Mouse (Mus musculus) urinary bladder, postnatal 10 days (tissue): ENCODE data around the gene Frs2.
A peak's percentile ranks its signal among the peaks of the same experiment; 100 is the strongest.

Experiments
- DNase-seq: peaks from one replicate; pipeline ENCODE4 v3.0.0; 2022; ENCODE audit warnings: low spot score

The Frs2 gene

GRCm38 (mm10) chr10:117148361-117149003 lies at the start of gene Frs2:
Gene Frs2 (minus strand): TSS chr10:117148534.
- DNase-seq, result peak; percentile 78

GRCm38 (mm10) chr10:117196696-117197095 lies 48.4 kb upstream of the Frs2 start:
- no peak for DNase-seq

DNA sequence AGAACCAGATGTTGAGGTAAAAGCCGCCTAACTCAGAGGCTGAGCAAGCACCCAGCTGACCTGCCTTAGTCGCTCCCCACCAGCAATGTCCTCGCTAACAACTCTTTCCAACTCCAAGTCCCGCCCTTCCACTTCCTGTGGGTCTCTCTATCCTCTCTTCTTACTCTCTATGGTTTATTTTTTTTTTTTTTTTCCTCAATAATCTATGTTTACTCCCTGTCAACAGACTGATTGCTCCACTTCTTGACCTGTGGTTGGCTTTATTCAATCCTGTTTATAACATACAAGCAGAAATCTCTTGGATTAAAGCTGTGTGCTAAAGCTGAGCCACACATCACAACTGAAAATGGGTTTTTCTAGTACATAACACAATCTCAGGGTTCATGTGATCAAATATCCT lies 47.4 kb upstream of the Frs2 start:
- no peak for DNase-seq

DNA sequence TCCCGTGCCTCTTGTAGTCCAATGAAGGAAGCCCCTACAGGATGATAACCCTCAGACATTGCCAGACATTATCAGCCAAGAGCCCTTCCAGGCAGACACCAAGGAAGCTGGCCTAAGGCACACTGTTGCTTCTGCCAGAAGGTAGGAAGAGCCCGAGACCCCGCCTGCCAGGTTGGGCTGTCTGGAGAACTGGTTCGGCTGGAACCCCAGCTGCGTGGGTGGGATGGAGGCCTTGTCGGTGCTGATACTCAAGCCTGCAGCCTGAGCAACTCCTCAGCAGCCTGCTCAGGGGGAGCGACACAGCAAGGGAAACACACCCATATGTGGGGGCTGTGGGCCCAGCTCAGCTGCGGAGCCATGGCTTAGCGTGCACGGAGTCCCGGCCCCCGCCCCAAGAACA lies 46.7 kb upstream of the Frs2 start:
- no peak for DNase-seq

DNA sequence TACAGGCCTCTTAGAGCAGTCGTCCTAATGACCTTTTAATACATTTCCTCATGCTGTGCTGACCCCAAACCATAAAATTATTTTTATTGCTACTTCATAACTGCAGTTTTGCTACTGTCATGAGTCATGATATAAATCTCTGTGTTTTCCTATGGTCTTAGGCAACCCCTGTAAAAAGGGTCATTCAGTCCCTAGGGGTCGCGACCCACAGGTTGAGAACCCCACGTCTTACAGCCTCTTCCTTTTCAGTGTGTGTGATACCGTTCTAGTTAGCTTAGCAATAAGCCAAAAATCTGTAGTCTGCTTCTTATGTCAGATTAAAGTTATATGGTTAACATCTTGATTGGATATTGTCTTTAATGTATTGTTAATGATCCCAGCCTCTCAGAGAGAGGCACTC lies 45.0 kb upstream of the Frs2 start:
- no peak for DNase-seq

DNA sequence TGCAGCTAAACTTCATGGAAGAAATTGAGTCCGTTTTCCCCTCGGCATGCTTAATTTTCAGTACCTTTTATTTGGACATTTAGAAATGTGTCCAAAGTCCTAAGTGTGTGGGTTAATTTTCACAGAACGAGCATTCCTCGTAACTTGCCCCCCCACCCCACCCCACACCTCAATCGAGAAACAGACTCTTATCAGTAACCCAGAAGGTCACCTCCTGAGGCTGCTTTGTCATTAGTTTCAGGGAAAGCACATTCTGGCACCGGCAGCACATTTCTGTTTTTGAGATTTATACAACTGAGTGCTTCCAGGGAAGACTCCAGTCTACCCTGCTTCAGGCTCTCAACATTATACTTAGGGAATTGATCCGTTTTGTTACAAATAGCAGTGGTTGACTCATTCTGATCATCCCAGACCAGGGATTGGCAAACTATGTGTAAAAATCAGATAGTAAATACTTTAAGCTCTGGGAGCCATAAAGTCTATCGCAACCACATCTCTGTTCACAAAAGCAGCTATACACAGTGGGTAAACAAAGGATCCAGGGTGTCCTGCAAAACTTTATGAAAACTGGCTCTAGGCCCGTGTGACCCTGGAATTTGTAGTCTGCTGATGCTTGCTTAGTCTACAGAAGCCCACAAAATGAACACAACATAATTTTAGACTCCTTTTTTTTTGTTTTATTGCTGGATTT lies 37.2 kb upstream of the Frs2 start:
- no peak for DNase-seq

DNA sequence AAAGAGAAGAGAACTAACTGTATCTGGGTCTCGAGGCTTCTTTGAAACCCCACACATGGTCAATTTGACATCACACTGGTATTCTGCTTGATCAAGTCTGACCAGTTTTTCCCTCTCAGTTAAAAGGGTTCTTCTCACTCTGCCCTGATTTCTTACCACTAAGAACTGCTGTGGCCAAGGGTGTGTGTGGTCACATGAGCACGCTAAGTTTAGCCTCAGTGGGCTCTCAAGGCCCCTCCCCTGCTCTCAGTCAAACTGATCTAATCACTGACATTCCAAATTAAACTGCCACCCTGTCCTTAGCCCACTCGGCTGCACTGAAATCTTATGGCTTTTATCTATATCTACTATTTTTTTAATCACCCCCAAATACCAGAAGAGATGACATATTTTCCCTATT lies 32.8 kb upstream of the Frs2 start:
- no peak for DNase-seq

DNA sequence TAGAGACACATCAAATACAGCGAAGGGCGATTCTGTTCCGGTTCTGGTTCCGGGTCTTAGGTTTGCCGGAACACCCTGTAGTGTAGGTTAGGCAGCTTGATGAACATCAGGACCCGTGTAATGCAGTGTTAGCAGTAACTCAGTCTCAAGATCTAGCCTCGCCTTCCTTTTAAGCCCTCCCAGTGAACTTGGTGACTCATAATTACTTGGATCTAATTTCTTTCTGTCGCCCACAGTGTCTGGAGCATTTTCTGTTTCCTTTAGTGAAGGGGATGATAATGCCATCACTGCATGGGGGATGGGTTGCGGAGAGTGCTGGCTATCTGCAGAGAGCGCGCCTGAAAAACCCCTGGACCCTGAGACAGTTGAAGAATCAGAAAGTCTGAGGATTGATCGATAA lies 26.3 kb upstream of the Frs2 start:
- no peak for DNase-seq

- DNase-seq, result no peak
Measured at GRCm38 (mm10) chr10:117173566-117174438, 25.5 kb upstream of the Frs2 start.

GRCm38 (mm10) chr10:117173111-117173510 lies 24.8 kb upstream of the Frs2 start:
- DNase-seq, result no peak

DNA sequence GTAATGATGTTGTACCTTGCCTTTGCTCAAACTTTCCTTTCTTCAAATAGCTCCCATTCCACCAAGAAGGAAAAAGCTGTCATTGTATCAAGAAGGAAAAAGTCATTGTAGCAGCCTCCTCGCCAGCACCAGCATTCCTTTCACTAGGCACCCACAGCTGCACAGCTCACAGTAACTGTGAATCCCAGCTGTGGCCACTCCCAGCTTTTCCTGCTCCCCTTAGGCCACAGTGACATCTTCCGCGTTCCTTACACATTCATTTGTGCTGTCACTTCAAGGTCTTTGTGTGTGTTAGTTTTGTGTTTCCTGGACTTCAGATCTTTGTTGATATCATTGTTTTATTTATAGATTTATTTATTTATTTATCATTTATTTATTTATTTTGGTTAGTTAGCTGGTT lies 23.7 kb upstream of the Frs2 start:
- DNase-seq, result no peak

- DNase-seq, result no peak
Measured at GRCm38 (mm10) chr10:117166785-117167425, 18.6 kb upstream of the Frs2 start.

- DNase-seq, result no peak
Measured at GRCm38 (mm10) chr10:117162662-117163061, 14.3 kb upstream of the Frs2 start.

GRCm38 (mm10) chr10:117160099-117160498 lies 11.8 kb upstream of the Frs2 start:
- DNase-seq, result no peak

GRCm38 (mm10) chr10:117152247-117152646 lies 3.9 kb upstream of the Frs2 start:
- no peak for DNase-seq

DNA sequence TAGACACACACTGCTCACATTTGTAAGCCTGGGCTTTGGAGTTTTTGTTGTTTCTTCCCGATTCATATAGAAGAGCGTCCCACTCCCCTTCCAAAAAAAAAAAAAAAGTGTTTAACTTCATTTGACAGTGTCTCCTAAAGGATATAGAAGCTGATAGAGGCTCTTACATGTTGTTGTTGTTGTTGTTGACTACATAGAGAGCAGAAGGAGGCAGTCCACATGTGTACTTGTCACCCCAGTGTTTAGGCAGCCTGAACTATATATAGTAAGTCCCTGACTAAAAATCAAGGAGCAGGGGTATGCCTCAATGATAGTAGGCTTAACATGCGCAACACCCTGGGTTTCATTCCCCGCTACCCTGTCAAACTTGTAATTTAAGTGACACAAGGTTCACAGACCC lies 3.3 kb upstream of the Frs2 start:
- no peak for DNase-seq

GRCm38 (mm10) chr10:117151241-117151640 lies 2.9 kb upstream of the Frs2 start:
- DNase-seq, result no peak

DNA sequence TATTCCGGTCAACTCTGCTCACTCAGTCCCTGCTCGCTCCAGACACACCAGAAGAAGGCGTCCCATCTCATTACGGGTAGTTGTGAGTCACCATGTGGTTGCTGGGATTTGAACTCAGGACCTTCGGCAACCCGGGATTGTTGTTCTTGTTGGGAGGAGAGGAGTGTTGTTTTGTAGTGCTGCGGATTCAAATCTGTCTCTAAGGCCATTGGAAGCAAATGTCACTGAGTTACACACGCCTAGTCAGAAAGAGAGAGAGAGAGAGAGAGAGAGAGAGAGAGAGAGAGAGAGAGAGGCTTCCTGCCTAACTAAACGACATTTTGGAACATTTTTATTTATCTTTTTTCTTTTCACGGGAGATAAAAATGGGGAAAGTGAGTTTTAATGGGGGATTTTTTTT lies 2.4 kb upstream of the Frs2 start:
- DNase-seq, result no peak

DNA sequence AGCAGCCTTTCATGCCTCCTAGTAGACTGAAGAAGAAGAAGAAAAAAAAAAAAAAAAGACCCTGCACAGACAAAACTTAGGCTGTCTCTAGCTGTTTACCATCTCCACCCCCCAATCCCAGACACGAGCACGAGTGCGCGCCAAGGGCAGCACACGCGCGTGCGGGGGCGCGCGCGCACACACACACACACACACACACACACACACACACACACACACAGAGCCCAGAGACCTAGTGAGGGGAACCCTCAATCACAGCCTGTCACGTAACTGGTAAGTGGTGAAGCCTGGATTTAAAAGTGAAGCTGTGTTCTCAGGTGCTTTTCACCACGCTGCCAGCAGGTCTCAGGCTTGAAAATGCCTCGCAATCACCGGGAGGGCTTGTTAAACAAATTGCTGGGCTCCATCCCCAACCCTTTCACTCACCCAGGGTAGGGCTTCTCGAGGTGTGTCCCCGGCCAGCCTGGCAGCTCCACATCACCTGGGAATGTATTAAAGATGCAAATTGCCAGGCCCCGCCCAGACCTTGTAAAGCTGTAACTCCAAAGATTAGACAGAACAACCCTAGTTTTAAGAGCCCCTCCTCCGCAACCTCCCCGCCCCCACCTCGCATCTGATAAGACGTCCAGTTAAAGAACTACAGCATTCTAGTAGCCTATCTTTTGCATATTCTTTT lies 1.7 kb upstream of the Frs2 start:
- DNase-seq, result no peak

- no peak for DNase-seq
Measured at GRCm38 (mm10) chr10:117149241-117149640, 907 bp upstream of the Frs2 start.

DNA sequence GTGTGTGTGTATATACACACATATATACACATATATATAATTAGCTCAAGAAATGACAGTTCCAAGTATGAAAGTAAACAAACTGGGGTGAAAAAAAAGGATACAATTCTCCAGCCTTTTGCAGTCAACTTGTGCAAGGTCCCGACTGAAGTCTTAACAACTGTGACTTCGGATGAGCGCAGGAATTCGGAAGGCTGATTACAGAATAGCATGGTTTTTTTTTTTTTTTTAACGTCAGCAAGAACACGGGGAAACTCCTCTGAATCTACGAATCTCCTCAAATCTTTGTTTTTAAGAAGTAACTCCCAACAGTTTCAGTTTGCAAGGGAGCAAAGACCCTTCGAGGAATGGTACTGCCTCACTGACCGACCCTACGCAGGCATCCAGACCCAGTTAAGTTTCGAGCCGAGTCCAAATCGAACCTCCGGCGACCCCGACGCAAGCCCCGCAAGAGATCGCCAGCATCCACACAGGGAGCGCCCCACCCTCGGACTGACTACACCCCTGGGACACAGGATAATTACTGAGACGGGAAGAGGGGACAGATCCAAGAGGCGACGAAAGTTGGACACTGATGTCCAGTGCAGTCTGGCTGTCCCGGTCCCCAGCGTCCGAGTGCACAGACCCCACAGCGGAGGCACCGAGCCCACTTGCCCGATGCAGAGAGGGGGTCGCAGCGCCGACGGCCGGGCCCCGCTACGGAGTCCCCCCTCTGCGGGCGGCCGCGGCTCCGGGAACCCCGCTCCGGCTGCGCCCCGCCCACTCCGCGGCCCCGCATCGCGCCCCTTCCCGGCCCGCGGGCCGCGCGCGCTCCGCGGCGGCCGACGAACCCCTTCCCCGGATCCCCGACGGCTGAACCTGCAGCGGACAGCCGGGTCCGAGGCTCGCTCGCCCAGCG lies 622 bp downstream of the Frs2 start:
- no peak for DNase-seq
